Mouse (Mus musculus) hematopoietic stem cell, adult 5-6 weeks (primary cell): ENCODE data around the gene Atp11a. TPM values are rescaled to one million over a fixed set of nuclear protein-coding genes. Genes with fewer than 3 reads are reported as not detected.

Source experiments
- ATAC-seq, 2 experiments: fragments of 125-278 bp in 1 of 2; replicated peaks in 1 of 2; 2 replicates each; pipeline ENCODE4 v1.8.0; 2016 to 2017; ENCODE audit warnings: inconsistent platforms in 2 of 2, mild to moderate bottlenecking in 2 of 2, moderate number of reproducible peaks in 2 of 2, low read depth in 1 of 2, moderate TSS enrichment in 1 of 2; ENCODE audit not compliant: low FRiP score in 2 of 2, poor library complexity in 2 of 2, severe bottlenecking in 2 of 2, insufficient read depth in 1 of 2, low TSS enrichment in 1 of 2
- total RNA-seq: library from RNA; stranded (forward); fragments of 172-1452, 232-1000 nt; gene quantifications from 2 replicates; pipeline ENCODE4 v1.2.3, GENCODE M21; 2017

Gene Atp11a
- total RNA-seq, 1 experiment from 2014 or later, result 18.0 TPM

- ATAC-seq, result peak; percentile 49 to 54; a peak in 3 of 4 replicates
These were observed 123.3 kb downstream of the Atp11a start for GRCm38 (mm10) chr8:12880163-12880562.

GRCm38 (mm10) chr8:12883051-12884004, 126.5 kb downstream of the Atp11a start:
- no peak for ATAC-seq

GRCm38 (mm10) chr8:12887772-12888435, 131.1 kb downstream of the Atp11a start:
- ATAC-seq, result no peak

DNA sequence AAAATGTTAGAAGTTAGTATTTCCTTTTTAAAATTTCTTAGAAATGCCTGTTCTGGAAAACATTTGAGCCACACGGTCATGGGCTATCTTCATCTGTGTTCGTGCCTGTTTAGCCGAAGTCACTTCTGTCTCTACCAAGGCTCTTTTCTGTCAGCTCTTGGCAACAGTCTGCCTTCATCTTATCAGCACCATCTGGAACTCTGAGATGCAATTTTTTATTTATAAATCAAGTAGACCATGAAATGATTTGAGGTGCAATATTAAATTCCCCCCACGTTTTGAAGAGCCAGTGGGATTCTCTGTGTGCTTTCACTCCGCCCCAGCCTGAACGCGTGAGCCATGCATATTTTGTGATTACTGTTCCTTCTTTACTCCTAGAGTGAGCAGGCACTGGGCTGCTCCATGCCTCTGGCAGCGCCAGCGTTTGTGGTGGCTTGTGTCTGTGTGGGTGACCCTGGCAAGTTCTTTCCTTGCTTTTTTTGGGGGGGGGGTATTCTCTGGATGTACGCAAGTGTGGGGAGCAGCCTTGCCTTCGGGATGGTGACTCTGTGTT, 132.3 kb downstream of the Atp11a start:
- no peak for ATAC-seq

- ATAC-seq, result no peak
These were observed 136.2 kb downstream of the Atp11a start for GRCm38 (mm10) chr8:12892882-12893446.

DNA sequence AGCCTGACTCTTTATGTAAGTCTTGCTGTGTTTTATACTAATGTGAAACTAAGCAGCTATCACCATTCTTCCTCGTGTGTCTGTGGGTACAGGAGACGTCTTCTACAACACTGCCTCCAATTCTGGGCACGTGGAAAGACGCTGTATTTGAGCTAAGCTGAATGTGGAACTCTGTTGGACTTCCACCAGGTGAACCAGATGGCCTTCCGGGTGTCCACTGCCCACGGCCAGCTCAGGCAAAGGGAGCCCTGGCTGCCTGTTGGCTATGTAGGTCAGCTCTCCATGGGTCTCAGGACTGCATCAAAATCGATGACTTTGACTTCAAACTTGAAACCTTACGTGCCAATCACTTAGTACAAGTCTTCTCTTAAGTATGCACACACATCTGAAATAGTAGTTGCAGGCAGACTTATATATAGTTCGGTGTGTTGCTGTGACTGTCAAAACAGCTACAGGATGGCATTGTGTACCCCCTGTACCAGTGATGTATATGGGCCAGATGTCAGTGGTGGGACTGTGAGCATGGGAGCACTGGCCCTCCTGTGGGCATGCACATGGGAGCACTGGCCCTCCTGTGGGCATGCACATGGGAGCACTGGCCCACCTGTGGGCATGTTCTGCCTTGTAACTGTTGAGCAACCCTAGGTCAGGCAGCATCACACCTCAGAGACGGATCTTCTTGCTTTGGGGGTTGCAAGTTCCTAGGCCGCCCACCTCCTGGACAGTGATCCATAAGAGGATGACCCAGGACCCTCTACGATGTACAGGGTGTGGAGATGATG, 137.2 kb downstream of the Atp11a start:
- ATAC-seq, result no peak

GRCm38 (mm10) chr8:12894783-12895534, 138.1 kb downstream of the Atp11a start:
- ATAC-seq, result no peak

DNA sequence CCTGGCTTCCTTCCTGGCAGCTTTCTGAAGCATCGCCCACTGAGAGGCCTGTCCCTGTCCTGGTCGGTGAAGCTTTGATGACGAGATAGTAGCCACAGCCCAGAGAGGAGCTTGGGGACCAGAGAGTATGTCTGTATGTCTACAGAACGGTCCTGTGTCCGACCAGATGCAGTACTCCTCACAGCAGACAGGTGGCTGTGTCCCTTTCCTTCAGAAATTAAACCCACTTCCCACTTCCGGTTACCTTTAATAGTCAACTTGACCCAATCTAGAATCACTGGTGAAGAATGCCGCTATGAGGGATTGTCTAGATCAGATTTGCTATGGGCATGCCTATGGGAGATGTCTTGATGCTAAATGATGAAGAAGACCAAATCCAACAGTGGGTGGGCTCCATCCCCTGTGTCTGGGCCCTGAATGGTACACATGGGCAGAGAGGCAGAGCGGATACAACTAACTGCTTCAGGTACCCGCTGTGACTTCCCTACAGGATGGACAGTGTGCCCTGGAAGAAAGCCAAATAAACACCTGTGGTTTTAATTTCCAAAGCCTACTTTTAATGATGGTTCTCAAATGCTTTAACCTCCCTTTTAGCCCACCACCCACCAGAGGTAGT, 138.8 kb downstream of the Atp11a start:
- no peak for ATAC-seq

GRCm38 (mm10) chr8:12896494-12897373, 139.9 kb downstream of the Atp11a start:
- peak; percentile 41 to 75; a peak in 3 of 4 replicates for ATAC-seq

- no peak for ATAC-seq
These were observed 141.0 kb downstream of the Atp11a start for GRCm38 (mm10) chr8:12897815-12898214.

DNA sequence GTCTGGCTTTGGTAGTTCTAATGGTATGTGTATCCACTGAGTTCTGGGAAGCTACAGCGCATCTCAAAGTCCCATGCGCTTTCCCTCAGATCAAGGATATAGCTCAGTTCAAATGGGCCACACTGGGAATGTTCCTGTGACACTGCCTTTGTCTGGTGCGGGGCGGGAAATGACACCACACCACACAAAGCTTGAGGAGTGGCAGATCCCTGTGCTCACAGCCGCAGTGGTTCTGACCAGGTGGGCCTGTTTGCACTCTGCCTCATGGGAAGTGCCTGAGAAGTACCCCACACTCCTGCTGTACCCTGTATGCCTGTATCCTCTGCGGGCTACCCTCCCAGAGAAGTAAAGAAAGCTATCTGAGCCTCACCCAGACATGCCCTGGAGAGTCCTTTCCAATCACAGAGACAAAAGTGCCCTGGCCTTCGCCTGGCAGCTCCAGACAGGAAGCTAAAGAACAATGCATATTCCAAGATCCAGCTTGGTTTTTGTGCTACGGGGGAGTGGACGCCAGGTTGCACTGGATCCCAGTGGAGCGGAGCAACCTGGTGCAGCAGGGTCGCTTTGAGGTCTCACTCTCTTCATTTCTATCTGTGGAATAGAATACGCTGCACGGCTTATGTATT, 147.1 kb downstream of the Atp11a start:
- ATAC-seq, result no peak

DNA sequence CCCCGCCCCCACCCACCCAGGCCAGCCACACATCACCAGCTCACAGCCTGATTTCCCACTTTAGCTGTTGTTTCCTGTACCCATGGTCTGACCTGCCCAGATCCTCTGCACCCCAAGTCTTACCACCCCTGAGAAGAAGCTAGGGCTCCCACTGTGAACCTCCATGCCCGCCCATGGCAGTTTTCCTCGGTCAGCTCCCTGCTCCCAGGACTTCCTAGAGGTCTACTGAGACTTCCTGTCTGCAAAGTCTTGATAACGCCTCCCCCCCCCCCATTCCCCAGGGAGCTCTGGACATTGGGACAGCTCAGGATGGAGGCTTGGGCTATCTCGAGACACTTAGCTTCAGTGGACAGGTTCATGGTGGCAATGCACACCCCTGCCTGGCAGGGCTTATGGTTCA, 148.3 kb downstream of the Atp11a start:
- no peak for ATAC-seq

DNA sequence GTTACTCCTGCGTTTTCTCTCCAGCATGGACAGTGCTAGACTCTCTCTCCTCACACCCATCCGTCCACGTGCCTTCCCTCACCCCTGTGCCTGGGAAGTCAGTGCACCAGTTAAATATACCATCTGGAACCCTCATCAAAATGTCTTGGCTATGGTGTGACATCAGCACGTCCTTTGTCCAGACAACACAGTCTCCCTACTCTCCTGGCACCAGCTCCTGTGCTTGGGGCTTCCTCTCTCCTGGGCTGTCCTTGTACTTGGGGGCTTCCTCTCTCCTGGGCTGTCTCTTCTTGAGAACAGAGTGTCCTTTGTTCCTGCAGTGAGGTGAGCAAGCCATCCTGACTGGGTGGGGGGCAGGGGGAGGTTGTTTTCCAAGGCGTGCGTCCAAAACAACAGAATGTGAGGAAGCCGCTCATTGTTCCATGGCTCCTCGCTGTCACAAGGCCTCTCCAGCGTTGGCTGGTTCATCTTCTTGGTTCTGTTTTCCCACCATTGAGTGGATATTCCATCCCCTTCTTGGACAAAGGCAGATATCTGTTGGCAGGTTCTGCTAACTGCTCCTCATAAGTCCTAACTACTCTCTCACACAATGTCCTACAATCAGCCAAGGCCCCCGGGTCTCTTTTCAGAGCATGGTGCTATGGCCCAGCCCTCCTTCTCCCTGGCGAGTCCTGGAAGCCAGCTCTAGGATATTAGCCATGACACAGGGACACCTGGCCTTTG, 148.9 kb downstream of the Atp11a start:
- ATAC-seq, result no peak

DNA sequence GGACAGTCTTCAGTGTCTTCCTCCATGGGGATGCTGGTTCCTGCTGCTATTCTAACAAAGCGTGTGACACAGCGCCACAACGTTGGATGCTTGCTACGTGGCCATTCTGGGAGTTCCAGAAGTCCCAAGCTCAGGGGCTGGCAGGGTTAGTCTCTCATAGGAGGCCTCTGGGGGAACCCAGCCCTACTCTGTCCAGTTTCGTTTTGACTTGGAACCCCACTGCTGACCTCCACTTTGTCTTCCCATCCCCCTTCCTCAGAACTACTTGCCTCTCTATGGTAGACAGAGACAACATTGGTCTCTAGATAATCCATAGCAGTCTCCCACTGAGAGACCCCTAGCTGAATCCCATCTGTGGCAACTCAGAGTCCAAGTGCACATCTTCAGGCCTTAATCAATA, 149.8 kb downstream of the Atp11a start:
- ATAC-seq, result no peak
